Mouse (Mus musculus) R1 (cell line): ENCODE measurements around the gene Surf4.

Source experiments
- DNase-seq: peaks from one replicate; pipeline ENCODE4 v3.0.0-alpha.2; 2018; ENCODE audit warnings: low read depth, low spot score

Gene Surf4

GRCm38 (mm10) chr2:26933304-26934055, at the start of gene Surf4, which contains the start of gene Stkld1:
Gene Surf4, minus strand, starts transcription at chr2:26933928.
Gene Stkld1, plus strand, starts transcription at chr2:26934047.
- DNase-seq, result peak; percentile 98

- DNase-seq, result no peak
Observed at GRCm38 (mm10) chr2:26980361-26980760, 46.6 kb upstream of the Surf4 start.

- DNase-seq, result no peak
Observed at GRCm38 (mm10) chr2:26973960-26974359, 40.2 kb upstream of the Surf4 start.

- DNase-seq, result no peak
Observed at GRCm38 (mm10) chr2:26973116-26973515, 39.4 kb upstream of the Surf4 start, which contains the start of gene Adamts13. Gene Adamts13, plus strand, starts transcription at chr2:26973416.

GRCm38 (mm10) chr2:26967262-26967661, 33.5 kb upstream of the Surf4 start:
- DNase-seq, result peak; percentile 64

- peak; percentile 41 for DNase-seq
Observed at GRCm38 (mm10) chr2:26964724-26965370, 31.1 kb upstream of the Surf4 start.

- peak; percentile 97 for DNase-seq
Observed at GRCm38 (mm10) chr2:26963923-26964723, 30.4 kb upstream of the Surf4 start, which contains the start of gene Rexo4. Gene Rexo4, minus strand, starts transcription at chr2:26964386.

- peak; percentile 21 for DNase-seq
Observed at GRCm38 (mm10) chr2:26960756-26961155, 27.0 kb upstream of the Surf4 start.

- DNase-seq, result no peak
Observed at GRCm38 (mm10) chr2:26957488-26957859, 23.7 kb upstream of the Surf4 start.

- no peak for DNase-seq
Observed at GRCm38 (mm10) chr2:26956811-26957487, 23.2 kb upstream of the Surf4 start.

GRCm38 (mm10) chr2:26954735-26955395, 21.1 kb upstream of the Surf4 start:
- DNase-seq, result no peak

- no peak for DNase-seq
Observed at GRCm38 (mm10) chr2:26952866-26953265, 19.1 kb upstream of the Surf4 start.

GRCm38 (mm10) chr2:26952193-26952592, 18.5 kb upstream of the Surf4 start:
- no peak for DNase-seq

GRCm38 (mm10) chr2:26951346-26951905, 17.7 kb upstream of the Surf4 start:
- DNase-seq, result no peak

GRCm38 (mm10) chr2:26950411-26950810, 16.7 kb upstream of the Surf4 start:
- no peak for DNase-seq

- no peak for DNase-seq
Observed at GRCm38 (mm10) chr2:26943253-26943652, 9.5 kb upstream of the Surf4 start.

GRCm38 (mm10) chr2:26941539-26941938, 7.8 kb upstream of the Surf4 start:
- peak; percentile 28 for DNase-seq

- DNase-seq, result no peak
Observed at GRCm38 (mm10) chr2:26936425-26936824, 2.7 kb upstream of the Surf4 start.

- no peak for DNase-seq
Observed at GRCm38 (mm10) chr2:26935286-26935685, 1.6 kb upstream of the Surf4 start.

- DNase-seq, result peak; percentile 61
Observed at GRCm38 (mm10) chr2:26932473-26933303, 1.0 kb downstream of the Surf4 start.
